Mouse (Mus musculus): ENCODE data around the gene Rpl12.

Gene Rpl12

GRCm38 (mm10) chr2:32961192-32961995 is at the start of gene Rpl12, which contains the start of gene Lrsam1:
Gene Rpl12 (plus strand): TSS chr2:32961559.
Gene Lrsam1 (minus strand): TSS chr2:32961614.
- DNase-seq (ENCODE audit: low read depth, low spot score) = peak; percentile 92

DNA sequence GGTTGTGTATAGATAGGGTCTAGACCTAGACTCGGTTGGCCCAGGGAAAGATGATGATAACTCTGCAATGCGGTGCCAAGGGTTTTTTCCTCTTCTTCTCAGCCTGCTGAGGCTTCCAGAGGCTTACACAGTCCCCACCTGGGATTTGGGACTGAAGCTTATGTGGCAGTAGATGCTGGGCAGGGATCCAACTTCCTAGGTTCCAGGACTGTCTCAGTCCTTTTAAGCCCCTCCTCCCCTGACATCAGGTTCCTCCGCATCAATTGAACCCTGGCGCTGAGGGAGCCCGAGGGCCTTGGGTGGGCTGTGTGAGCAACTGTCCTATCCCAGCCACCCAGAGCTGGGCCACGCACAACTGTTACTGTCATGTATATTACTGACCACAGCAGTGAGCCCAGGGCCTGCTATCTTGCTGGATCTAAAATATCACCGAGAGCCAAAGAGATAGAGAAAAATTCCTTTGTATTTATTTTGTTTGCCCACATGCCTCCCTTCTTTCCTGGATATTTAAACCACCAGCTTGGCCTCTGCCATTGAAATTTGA is 49.6 kb upstream of the Rpl12 start:
- DNase-seq (ENCODE audit: low read depth, low spot score) = no peak

DNA sequence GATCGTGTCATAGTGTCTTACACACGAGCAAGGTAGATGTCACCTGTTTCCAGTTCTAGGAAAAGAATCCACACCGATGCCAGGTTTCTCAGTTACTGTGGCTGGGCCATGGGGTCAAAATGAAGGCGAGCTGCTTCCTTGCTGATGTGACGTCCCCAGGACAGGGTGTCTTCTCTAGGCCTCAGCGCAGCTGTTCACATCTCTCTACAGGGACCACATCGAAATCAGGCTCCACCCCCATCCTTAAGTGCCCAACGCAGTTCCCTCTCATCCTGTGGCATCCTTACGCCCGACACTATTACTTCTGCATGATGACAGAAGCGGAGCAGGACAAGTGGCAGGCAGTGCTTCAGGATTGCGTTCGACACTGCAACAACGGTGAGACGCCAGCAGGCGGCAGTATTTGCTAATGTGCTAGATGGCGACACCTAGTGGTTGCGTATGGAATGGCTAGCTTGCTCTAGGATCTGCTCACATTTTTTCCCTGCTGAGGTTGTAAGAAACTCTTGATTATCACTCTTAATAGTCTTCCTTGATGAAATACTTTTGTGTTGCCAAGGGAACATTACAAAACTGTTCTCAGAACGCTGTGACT is 49.1 kb upstream of the Rpl12 start:
- peak; percentile 93 for DNase-seq (ENCODE audit: low read depth, low spot score)

GRCm38 (mm10) chr2:32914362-32914761 is 47.0 kb upstream of the Rpl12 start:
- DNase-seq (ENCODE audit: low read depth, low spot score) = no peak

DNA sequence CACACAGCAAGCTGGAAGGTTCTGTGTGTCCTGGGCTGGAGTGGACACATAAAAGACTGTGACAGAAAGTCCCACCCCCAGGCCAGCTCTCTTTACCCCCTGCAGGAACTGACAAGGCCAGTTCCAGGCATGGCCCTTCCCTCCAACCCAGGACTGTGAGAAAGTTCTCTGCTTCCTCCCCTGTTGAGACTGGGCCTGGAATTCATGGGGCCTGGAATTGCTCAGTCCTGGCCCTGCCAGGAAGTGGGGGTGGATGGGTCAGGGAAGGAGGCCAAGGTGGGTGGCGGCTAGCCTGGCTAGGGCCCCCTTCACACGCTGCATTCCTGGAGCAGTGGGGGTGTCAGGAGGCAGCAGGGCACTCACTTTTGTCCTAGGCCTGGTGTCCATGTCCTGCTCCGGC is 46.5 kb upstream of the Rpl12 start:
- no peak for DNase-seq (ENCODE audit: low read depth, low spot score)

- no peak for DNase-seq (ENCODE audit: low read depth, low spot score)
Measured at GRCm38 (mm10) chr2:32917526-32917925, 43.8 kb upstream of the Rpl12 start.

DNA sequence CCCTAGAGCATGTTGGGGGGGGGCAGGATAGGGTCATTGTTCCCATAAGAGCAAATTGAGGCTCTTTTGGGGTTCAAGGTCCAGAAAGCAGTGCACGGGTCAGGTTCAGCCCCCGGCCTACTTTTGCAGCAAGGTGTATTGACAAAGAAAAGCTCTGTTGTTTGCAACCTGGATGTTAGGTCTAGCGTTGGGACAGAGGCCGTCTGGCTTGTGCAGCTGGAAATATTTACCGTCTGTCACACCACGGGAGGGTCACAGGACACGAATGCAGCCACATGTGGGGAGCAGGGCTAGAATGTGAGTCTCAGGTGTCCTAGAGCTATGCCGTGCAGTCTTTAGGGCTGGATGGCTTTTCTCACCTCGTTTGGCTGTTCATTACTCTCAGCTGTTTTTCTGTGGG is 43.0 kb upstream of the Rpl12 start:
- DNase-seq (ENCODE audit: low read depth, low spot score) = no peak

- DNase-seq (ENCODE audit: low read depth, low spot score) = no peak
Measured at GRCm38 (mm10) chr2:32921235-32921634, 40.1 kb upstream of the Rpl12 start.

DNA sequence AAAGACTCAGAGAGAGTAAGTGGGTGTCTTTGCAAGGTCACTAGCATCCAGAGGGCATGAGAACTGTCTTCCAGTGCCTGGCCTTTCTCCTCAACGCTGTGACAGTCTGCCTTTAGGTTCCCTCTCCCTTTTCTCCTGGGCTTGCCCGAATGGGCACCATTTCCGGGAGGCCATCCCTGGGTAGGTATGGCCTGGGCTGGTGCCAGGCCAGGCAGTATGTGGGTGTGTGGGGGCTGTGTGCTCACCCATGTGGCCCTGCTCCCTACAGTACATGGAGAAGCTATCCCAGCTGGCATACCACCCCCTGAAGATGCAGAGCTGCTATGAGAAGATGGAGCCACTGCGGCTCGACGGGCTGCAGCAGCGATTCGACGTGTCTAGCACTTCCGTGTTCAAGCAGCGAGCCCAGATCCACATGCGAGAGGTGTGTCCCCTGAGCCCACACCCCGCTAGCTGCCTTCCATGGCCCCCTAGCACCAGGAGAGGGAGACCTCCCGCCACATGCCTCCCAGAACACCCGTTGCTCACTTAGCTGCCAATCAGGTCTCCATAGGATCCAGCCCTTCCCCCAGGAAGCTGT is 39.5 kb upstream of the Rpl12 start:
- DNase-seq (ENCODE audit: low read depth, low spot score) = no peak

DNA sequence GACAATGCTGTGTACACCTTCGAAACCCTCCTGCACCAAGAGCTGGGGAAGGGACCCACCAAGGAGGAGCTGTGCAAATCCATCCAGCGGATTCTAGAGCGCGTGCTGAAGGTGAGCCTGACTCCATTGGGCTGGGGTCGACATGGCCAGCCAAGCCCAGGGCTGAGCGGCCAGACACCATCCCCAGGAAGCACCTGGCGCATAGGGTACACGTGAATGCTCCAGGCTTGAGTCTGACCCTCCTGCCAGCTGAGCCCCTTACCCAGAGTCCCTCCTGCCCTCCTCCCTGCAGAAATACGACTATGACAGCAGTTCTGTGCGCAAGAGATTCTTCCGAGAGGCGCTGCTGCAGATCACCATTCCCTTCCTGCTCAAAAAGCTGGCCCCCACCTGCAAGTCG is 38.8 kb upstream of the Rpl12 start:
- DNase-seq (ENCODE audit: low read depth, low spot score) = no peak

DNA sequence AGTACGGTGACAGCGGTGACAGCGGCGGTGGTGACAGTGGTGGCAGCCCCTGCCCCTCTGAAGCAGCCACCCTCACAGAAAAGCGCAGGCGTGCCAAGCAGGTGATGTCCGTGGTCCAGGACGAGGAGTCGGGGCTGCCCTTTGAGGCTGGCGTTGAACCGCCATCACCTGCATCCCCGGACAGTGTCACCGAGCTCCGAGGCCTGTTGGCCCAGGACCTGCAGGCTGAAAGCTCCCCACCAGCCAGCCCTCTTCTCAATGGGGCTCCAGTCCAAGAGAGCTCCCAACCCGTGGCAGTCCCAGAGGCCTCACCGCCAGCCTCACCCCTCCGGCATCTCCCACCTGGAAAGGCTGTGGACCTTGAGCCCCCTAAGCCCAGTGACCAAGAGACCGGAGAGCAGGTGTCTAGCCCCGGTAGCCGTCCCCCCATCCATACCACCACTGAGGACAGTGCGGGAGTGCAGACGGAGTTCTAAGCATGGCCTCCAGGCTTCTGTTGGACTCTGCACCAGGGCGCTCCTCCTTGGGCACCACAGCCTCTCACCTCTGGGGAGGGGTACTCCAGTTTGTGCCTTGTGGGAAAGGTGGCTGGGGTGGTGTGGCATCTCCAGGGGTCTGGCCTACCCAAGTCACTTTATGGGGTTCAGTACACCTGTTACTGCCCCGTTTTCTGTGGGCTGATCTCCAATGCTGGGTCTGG is 37.7 kb upstream of the Rpl12 start:
- no peak for DNase-seq (ENCODE audit: low read depth, low spot score)

- DNase-seq (ENCODE audit: low read depth, low spot score) = peak; percentile 68
Measured at GRCm38 (mm10) chr2:32924306-32924844, 37.0 kb upstream of the Rpl12 start.

DNA sequence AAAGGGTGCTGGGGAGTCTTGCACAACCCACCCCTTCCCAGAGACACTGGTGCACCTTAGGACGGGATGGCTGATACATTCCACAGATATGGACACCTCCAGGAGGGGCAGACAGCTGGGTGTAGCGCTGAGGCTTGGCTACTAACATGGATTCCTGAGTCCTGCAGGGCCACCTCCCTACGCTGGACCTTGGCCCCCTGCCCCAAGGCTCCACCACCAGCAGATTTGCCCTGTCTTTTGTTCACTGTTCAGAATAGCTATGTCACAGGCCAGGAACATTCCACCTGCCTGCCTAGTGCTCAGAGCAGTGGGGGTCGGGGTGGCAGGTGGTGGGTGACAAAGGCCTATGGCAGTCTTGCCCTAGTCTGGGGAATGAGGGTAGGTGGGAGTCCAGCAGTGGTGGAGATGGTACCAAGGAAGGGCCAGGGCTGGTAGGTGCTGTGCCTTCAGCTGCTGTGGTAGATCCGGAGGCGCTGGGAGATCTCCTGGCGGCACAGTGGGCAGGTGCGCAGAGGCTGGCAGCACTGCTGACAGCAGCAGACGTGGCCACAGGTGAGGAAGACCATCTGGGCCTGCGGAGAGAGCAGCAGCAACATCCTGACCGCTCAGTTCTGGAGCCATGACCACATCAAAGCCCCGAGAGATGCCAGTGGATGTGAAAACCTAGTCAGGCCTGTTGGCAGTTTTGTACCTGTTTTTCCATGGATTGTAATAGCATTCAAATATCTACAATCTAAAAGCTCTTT is 34.9 kb upstream of the Rpl12 start:
- no peak for DNase-seq (ENCODE audit: low read depth, low spot score)

DNA sequence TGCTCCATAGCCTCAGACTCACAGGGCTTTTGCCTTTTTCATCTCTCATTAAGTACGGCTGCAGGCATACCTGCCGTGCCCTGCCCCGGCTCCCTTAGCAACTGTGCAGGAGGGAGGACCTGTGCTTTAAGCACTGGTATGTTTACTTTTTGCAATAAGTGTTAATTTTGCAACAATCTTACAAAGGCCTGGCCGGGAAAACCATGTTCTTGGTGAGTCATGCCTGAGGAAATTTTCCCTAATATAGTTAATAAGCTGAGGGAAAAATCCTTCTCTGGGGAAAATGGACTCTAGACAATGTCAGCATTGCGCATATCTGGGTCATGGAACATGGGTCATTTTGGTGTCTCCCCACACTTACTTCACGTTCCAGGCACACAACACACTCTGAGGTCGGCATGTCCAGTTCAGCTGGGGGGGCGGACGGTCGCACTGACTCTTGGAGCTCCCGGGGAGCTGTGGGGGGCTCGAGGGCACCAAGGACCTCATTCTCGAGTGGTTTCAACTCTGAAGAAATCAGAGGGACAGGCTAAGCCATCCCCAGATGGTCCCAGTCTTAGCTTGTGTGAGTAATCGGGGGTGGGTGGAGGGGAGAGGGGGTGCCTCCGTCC is 33.6 kb upstream of the Rpl12 start:
- no peak for DNase-seq (ENCODE audit: low read depth, low spot score)

DNA sequence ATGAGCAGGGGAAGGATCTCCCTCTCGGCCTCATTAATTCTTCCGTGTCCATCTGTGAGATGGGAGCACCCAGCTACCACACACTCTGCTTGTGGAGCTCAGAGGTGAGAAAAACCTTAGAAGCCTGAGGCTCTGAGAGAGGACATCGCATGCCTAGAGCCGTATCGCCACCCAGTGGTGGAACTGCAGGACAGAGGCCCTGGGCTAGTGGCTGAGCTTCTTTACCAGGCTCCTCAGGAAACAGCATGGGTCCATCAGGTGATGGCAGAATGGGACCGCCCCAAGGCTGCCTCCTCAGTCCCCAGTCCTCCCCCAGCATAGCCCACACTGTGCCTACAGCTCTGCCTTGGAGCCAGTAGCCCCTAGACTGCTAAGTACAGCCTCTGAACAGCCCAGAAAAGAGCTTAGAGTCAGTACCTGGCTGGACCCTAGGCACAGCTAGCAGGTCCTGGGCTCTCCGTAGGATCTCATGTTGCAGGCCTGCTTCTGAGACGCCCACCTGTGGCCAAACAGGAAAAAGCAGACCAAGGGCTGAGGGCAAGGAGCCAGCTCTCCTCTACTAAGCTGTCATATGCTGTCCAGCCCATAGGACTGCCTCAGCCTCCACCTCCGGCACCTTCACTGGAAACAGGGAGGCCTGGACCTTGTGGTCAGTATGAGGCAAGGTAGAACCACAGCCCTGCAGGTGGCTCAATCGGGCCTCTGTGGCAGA is 33.0 kb upstream of the Rpl12 start:
- peak; percentile 89 for DNase-seq (ENCODE audit: low read depth, low spot score)

DNA sequence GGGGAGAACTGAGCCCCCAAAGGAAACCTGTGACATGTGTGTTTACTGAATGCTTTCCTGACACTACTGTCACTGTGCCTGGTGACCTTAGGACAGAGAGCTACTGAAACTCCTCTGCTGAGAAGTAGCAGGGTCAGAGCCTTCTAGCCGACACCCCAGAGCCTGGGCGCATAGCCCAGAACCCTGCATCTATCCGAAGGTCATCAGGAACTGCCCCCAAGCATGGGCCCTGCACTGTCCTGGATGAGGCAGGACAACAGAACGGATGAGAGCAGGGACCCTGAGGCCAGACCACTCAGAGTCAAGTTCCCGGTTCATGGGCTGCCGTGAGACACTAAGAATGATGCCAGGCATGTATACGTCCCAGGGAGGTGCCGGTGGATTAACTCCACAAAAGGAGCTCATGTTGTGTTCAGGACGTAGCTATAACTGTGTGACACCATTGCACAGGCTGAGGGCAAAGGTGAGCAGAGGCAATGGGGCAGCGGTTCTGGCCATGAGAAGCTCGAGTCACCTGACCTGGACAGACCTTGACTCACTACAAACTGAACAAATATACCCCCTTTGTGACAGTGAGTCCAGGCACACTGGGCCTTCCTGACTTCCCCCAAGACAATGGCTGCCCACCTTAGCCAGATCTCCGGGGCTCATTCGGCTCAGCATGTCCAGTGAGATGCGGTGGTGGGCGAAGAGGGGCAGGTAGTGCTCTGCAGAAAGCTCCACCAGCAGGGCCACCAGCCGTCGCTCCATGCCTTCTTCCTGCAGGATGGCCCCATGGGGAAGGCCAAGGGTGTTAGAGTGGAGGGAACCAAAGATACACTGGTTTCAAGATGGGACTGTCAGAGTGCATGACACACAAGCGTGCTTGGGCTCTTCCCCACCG is 32.2 kb upstream of the Rpl12 start:
- no peak for DNase-seq (ENCODE audit: low read depth, low spot score)

DNA sequence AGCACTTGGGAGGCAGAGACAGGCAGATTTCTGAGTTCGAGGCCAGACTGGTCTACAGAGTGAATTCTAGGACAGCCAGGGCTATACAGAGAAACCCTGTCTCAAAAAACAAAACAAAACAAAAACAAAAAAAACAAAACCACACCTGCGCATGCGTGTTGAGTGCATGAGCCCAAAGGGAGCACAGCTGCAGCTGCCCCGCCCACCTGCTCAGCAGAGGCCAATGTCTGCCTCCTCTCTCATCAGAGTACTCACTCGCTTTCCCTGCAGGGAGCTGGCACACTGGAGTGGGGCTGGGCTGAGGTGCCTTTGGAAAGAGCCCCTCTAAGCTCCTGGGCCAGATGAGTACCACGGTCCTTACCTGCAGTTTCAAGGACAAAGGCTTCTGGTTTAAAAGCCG is 29.6 kb upstream of the Rpl12 start:
- DNase-seq (ENCODE audit: low read depth, low spot score) = peak; percentile 63

DNA sequence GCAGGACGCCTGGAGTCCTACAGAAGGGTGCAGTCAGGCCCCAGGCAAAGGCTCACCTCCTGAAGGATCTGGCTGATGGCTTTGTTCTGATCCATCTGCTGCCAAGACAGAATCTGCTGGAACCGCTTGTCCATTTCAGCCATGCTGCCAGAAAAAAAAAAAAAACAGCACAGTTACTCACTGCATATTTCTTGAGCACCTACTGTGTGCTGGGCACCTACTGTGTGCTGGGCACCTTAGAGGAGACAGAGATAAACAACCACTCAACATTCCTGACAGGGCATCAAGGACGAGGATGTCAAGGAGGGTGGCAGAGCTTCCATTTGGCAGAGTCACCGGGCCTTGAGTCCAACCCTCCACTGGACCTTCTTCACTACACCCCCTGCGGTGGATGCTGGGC is 22.6 kb upstream of the Rpl12 start:
- no peak for DNase-seq (ENCODE audit: low read depth, low spot score)

DNA sequence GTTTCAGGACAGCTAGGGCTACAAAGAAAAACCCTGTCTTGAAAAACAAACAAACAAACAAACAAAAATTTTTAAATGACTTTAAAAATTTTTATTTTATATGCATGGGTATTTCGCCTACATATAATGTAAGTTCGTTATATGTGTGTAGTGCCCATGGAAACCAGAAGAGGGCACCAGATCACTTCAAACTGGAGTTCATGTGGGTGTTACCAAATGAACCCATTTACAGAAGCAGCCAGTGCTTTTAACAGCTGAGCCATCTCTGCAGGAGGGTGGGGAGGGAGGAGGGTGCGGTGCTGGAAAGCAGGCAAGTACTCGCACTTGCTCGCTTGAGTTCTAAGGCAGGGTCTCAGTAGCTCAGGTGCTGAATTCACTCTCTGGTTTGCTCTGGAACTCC is 21.9 kb upstream of the Rpl12 start:
- DNase-seq (ENCODE audit: low read depth, low spot score) = peak; percentile 97

Data from ES-CJ7 (cell line).